Mouse (Mus musculus): Measurements from ENCODE around the gene Disc1. TPM values are rescaled to one million over a fixed set of nuclear protein-coding genes. Genes with fewer than 3 reads are reported as not detected.

Disc1 gene
- 2.2 and 3.2 TPM in 2 replicates for polyA plus RNA-seq (2014; fragmentation: Nextera tagmentation; extraction: Ambion mirVana)

DNA sequence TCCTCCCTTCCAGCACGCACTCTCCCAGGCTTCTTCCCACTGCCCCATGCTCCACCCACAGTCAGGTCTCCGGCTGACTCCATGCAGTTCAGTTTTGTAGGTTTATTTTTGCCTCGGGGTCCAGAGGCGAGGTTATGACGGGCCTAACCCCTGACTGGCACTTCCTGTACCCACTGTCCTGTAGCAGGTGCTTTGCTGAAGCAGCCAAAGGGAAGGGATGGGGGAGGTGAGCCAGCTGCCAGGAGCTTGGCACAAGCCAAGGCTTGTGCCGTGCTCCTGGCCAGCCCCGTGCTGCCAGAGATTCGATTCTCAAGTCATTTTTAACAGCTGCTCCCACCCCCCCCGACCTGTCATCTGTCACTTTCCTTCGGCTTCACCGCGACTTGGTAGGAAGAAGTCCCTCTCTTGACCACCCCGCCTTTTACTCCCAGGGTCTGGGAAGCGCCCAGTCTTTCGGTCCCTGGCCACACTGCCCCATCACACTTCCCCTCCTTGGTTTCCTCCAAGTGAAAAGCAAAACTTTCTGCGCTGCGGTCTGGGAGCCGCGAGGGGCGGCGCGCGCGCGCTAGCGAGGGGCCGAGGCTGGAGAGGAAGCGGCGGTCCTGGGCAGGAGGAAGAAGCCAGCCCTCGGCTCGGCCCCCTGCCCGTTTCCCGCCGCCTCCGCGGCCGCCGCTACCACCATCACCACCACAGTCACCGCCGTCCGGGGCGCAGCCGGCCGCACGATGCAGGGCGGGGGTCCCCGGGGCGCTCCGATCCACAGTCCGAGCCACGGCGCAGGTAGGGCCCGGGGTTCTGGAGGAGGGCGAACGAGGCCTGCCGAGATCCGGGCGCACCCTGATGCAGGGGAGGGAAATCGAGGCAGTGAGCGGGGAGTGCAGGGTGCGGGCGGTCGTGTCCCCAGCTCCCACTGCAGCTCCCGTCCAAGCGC lies at the start of gene Disc1:
Gene Disc1 (plus strand): TSS at position 691 of the 931 bp plus-strand sequence.
- H3K36me3 ChIP-seq (ENCODE audit: control insufficient read depth, insufficient read depth, low read length): no peaks in the 10 kb centered on the region
- peak within 1 kb of the TSS; percentile 74 for H3K9ac ChIP-seq (ENCODE audit: low read depth, low read length)
- H3K27ac ChIP-seq (ENCODE audit: low read depth, low read length): peak within 1 kb of the TSS; percentile 63
- H3K9me3 ChIP-seq (ENCODE audit: control insufficient read depth, low read length): no peaks in the 10 kb centered on the region
- H3K4me3 ChIP-seq (ENCODE audit: low read length): peak within 1 kb of the TSS; percentile 76
- H3K27me3 ChIP-seq (ENCODE audit: control insufficient read depth, insufficient read depth, low read length): peaks cover 29% of the 10 kb centered on the region
- H3K4me2 ChIP-seq (replicated peaks; ENCODE audit: low read depth, low read length): peak within 1 kb of the TSS; percentile 98
- WGBS: 2% methylated on average over 55 of the region's 65 CpGs
- H3K4me1 ChIP-seq (ENCODE audit: control insufficient read depth, insufficient read depth, low read length): peaks cover 8% of the 10 kb centered on the region; the same call in 1 of the 2 replicates
- peak; percentile 56 for ATAC-seq (ENCODE audit: low FRiP score, low TSS enrichment)

DNA sequence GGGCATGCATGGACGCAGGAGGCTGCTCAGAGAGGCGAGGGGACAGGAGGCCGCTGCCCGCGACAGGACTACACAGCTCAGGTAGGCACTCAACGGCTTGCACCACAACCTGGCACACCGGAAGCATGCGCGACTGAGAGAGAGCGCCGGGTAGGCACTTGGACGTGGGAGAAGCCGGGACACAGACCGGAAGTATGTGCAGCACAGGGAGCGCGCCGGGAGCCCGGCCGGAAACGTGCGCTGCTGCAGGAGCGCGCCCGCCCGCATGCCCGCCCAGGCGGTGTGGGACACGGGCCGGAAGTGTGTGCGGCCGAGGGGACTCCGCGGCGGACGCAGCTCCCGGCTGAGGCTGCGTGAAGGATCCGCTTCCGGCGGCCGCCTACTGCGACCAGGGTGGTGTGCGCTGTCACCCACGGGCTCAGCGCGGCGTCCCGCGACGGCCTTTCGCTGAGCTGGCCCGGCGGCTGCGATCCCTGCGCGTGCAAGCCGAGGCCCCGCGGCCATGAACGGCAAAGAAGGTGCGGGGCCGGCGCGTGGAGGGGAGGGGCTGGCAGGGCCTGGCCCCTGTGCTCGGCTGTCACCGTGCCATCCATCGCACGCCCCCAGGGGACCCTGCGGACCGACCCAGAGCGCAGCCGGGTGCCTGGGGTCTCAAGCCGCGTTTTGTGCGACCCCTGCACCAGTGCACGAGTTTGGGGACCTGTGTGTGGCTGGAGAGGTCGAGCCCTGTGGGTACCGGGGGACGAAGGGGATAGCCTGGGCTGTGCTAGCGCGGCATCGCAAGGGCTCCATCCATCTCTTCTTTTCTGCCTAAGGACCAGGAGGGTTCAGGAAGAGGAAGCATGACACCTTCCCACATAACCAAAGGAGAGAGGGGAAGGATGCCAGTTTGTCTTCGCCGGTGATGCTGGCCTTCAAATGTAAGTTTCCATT lies 41.0 kb upstream of the Disc1 start, which contains the start of gene Tsnax:
Gene Tsnax (plus strand): TSS at position 303 of the 933 bp plus-strand sequence.
- Histone ChIP-seq H3K4me1 (ENCODE audit: control insufficient read depth, insufficient read depth, low read length) (peaks cover 2% of the 10 kb centered on the region; the same call in 1 of the 2 replicates), H3K27ac (ENCODE audit: low read depth, low read length) (peak within 1 kb of the TSS; percentile 79), H3K9ac (ENCODE audit: low read depth, low read length) (peak within 1 kb of the TSS; percentile 91), H3K4me2 (replicated peaks; ENCODE audit: low read depth, low read length) (peak within 1 kb of the TSS; percentile 74), H3K4me3 (ENCODE audit: low read length) (peak within 1 kb of the TSS; percentile 93), H3K9me3 (ENCODE audit: control insufficient read depth, low read length) (no peaks in the 10 kb centered on the region), H3K36me3 (ENCODE audit: control insufficient read depth, insufficient read depth, low read length) (peaks cover 25% of the 10 kb centered on the region), H3K27me3 (ENCODE audit: control insufficient read depth, insufficient read depth, low read length) (no peaks in the 10 kb centered on the region)
- WGBS: 3% methylated on average over 74 of the region's 84 CpGs
- ATAC-seq (ENCODE audit: low FRiP score, low TSS enrichment): peak; percentile 98

GRCm38 (mm10) chr8:125024085-125024484 lies 29.9 kb upstream of the Disc1 start:
- H3K27me3 ChIP-seq (ENCODE audit: control insufficient read depth, insufficient read depth, low read length): no peaks in the 10 kb centered on the region
- ATAC-seq (ENCODE audit: low FRiP score, low TSS enrichment): no peak
- no peak overlapping the region for H3K27ac ChIP-seq (ENCODE audit: low read depth, low read length)
- no peak overlapping the region for H3K9ac ChIP-seq (ENCODE audit: low read depth, low read length)
- peaks cover 54% of the 10 kb centered on the region for H3K36me3 ChIP-seq (ENCODE audit: control insufficient read depth, insufficient read depth, low read length)
- no peaks in the 10 kb centered on the region for H3K9me3 ChIP-seq (ENCODE audit: control insufficient read depth, low read length)
- H3K4me3 ChIP-seq (ENCODE audit: low read length): no peak overlapping the region
- H3K4me1 ChIP-seq (ENCODE audit: control insufficient read depth, insufficient read depth, low read length): no peaks in the 10 kb centered on the region
- H3K4me2 ChIP-seq (replicated peaks; ENCODE audit: low read depth, low read length): no peak overlapping the region
- 93% methylated on average over 8 of the region's 8 CpGs for WGBS

DNA sequence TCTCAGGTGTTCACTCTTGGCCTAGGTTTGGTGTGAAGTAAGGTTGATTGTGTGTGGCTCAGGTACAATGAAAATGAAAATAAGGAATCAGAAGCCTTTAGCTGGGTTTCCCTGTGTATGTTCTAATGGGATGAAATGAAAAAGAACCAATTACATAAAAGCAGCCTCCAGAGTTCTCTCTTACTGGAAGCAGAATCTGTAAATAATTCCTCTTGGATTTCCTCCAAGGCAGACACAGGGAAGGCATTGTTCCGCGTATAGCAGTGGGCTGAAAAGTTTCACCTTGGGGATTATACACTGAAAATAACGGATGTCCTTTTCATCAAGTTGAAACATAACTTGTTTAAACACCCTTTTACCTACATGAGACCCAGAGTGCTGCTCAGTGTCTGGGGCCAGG lies 26.8 kb upstream of the Disc1 start:
- Histone ChIP-seq H3K36me3 (ENCODE audit: control insufficient read depth, insufficient read depth, low read length) (peaks cover 75% of the 10 kb centered on the region), H3K4me3 (ENCODE audit: low read length) (no peak overlapping the region), H3K9ac (ENCODE audit: low read depth, low read length) (no peak overlapping the region), H3K4me1 (ENCODE audit: control insufficient read depth, insufficient read depth, low read length) (no peaks in the 10 kb centered on the region), H3K27me3 (ENCODE audit: control insufficient read depth, insufficient read depth, low read length) (no peaks in the 10 kb centered on the region), H3K9me3 (ENCODE audit: control insufficient read depth, low read length) (no peaks in the 10 kb centered on the region), H3K27ac (ENCODE audit: low read depth, low read length) (no peak overlapping the region), H3K4me2 (replicated peaks; ENCODE audit: low read depth, low read length) (no peak overlapping the region)
- 75% methylated on average over 3 of the region's 3 CpGs for WGBS
- ATAC-seq (ENCODE audit: low FRiP score, low TSS enrichment): no peak

GRCm38 (mm10) chr8:125028841-125029240 lies 25.2 kb upstream of the Disc1 start:
- no peak for ATAC-seq (ENCODE audit: low FRiP score, low TSS enrichment)
- no peak overlapping the region for H3K4me3 ChIP-seq (ENCODE audit: low read length)
- H3K36me3 ChIP-seq (ENCODE audit: control insufficient read depth, insufficient read depth, low read length): peaks cover 85% of the 10 kb centered on the region
- no peaks in the 10 kb centered on the region for H3K4me1 ChIP-seq (ENCODE audit: control insufficient read depth, insufficient read depth, low read length)
- H3K27me3 ChIP-seq (ENCODE audit: control insufficient read depth, insufficient read depth, low read length): no peaks in the 10 kb centered on the region
- no peak overlapping the region for H3K9ac ChIP-seq (ENCODE audit: low read depth, low read length)
- no peak overlapping the region for H3K4me2 ChIP-seq (replicated peaks; ENCODE audit: low read depth, low read length)
- 93% methylated on average over 5 of the region's 5 CpGs for WGBS
- no peak overlapping the region for H3K27ac ChIP-seq (ENCODE audit: low read depth, low read length)
- H3K9me3 ChIP-seq (ENCODE audit: control insufficient read depth, low read length): no peaks in the 10 kb centered on the region

- Histone ChIP-seq H3K4me2 (replicated peaks; ENCODE audit: low read depth, low read length) (no peak overlapping the region), H3K27me3 (ENCODE audit: control insufficient read depth, insufficient read depth, low read length) (no peaks in the 10 kb centered on the region), H3K36me3 (ENCODE audit: control insufficient read depth, insufficient read depth, low read length) (peaks cover 72% of the 10 kb centered on the region), H3K9me3 (ENCODE audit: control insufficient read depth, low read length) (no peaks in the 10 kb centered on the region), H3K4me3 (ENCODE audit: low read length) (no peak overlapping the region), H3K27ac (ENCODE audit: low read depth, low read length) (no peak overlapping the region), H3K9ac (ENCODE audit: low read depth, low read length) (no peak overlapping the region), H3K4me1 (ENCODE audit: control insufficient read depth, insufficient read depth, low read length) (no peaks in the 10 kb centered on the region)
- no peak for ATAC-seq (ENCODE audit: low FRiP score, low TSS enrichment)
- WGBS: 67% methylated on average over 5 of the region's 5 CpGs
These were observed 22.7 kb upstream of the Disc1 start for GRCm38 (mm10) chr8:125031276-125031675.

DNA sequence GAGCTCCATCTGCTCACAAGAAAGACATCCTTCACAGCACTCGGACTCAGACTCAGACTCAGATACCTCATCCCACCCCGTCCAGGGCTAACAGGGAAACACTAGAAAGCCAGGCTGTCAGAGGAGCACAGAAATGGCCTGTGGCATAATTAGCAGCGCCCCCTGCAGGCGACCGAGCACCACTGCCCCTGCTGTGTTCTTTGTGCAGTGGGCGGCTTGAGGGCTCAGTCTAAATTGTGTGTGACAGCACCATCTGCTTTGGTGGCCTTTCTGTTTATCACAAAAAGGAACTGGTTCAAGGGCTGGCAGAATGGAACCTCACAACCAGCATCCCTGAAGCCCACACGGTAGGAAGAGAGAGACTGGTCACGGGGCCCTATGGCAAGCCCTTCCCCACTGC lies 19.3 kb upstream of the Disc1 start:
- Histone ChIP-seq H3K4me3 (ENCODE audit: low read length) (no peak overlapping the region), H3K9me3 (ENCODE audit: control insufficient read depth, low read length) (0 out of 2 replicates have a peak, but pooled peaks cover under 1% of the 10 kb centered on the region), H3K36me3 (ENCODE audit: control insufficient read depth, insufficient read depth, low read length) (peaks cover 58% of the 10 kb centered on the region), H3K27ac (ENCODE audit: low read depth, low read length) (no peak overlapping the region), H3K4me1 (ENCODE audit: control insufficient read depth, insufficient read depth, low read length) (no peaks in the 10 kb centered on the region), H3K4me2 (replicated peaks; ENCODE audit: low read depth, low read length) (no peak overlapping the region), H3K9ac (ENCODE audit: low read depth, low read length) (no peak overlapping the region), H3K27me3 (ENCODE audit: control insufficient read depth, insufficient read depth, low read length) (no peaks in the 10 kb centered on the region)
- ATAC-seq (ENCODE audit: low FRiP score, low TSS enrichment): peak; percentile 72
- WGBS: 38% methylated on average over 8 of the region's 8 CpGs

DNA sequence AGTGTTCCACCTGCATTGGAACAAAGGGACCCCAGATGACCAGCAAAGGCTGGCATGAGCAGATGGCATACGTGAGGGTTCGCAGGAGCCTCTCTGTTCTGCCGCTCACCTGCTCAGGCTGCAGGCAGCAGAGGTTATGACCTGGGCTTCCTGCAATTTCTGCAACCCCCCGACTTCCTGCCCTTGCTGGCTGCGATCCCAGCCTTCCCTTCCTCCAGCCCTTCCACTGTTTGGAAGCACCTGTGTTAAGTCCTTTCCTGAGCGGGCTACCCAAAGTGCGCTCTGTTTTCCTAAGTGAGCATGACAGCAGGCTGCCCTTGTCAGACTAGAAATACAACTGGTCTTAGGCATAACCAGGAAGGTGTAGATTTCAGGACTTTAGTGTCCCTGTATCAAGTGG lies 16.9 kb upstream of the Disc1 start:
- 65% methylated on average over 7 of the region's 7 CpGs for WGBS
- no peak overlapping the region for H3K4me2 ChIP-seq (replicated peaks; ENCODE audit: low read depth, low read length)
- H3K27ac ChIP-seq (ENCODE audit: low read depth, low read length): no peak overlapping the region

More for the DNA sequence above, 16.9 kb upstream of the Disc1 start:
- ATAC-seq (ENCODE audit: low FRiP score, low TSS enrichment): no peak; the same call in 1 of the 2 replicates
- H3K4me1 ChIP-seq (ENCODE audit: control insufficient read depth, insufficient read depth, low read length): no peaks in the 10 kb centered on the region
- no peak overlapping the region for H3K9ac ChIP-seq (ENCODE audit: low read depth, low read length)
- no peaks in the 10 kb centered on the region for H3K27me3 ChIP-seq (ENCODE audit: control insufficient read depth, insufficient read depth, low read length)
- H3K36me3 ChIP-seq (ENCODE audit: control insufficient read depth, insufficient read depth, low read length): peaks cover 37% of the 10 kb centered on the region
- no peak overlapping the region for H3K4me3 ChIP-seq (ENCODE audit: low read length)
- H3K9me3 ChIP-seq (ENCODE audit: control insufficient read depth, low read length): 0 out of 2 replicates have a peak, but pooled peaks cover 7% of the 10 kb centered on the region

Data from kidney, embryonic 14.5 days (tissue).